ENCODE assay signal across 8 mouse cellular contexts in the genomic region with DNA sequence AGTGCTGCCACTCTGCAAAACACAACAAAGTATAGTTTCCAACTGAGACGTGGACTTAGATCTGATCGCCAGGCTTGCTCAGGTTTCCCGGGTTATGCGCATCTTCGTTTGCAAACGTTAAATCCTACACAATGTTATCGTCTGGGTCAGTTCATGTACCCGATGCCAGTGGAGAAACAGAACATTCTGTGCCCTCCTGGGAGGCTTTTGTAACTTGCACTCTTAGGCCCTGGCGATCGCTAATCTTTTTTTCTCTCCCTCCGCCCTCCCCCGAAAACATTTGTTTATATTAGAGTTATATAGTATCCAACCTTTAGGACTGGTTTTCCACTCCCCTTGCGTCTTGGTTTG. TPM values are rescaled to one million over a fixed set of nuclear protein-coding genes. Genes with fewer than 3 reads are reported as not detected.
A peak's percentile ranks its signal among the peaks of the same experiment; 100 is the strongest.
DNase-seq lines count a peak whose midpoint lies in the region; ATAC-seq lines count a peak whose summit lies in the region.

No protein-coding gene starts in this region.

- H3K9me3 ChIP-seq in kidney, embryonic 16.5 days (ENCODE audit: low read length), result no peaks in the 10 kb centered on the region
- no peaks in the 10 kb centered on the region for H3K9me3 ChIP-seq in forebrain, embryonic 10.5 days
- no peaks in the 10 kb centered on the region for H3K9me3 ChIP-seq in intestine, embryonic 15.5 days
- H3K9me3 ChIP-seq in midbrain, embryonic 16.5 days (replicated peaks; ENCODE audit: control insufficient read depth, low read length, poor library complexity, severe bottlenecking), result no peaks in the 10 kb centered on the region

- peak overlapping the region; percentile 65 for H3K9ac ChIP-seq in kidney, embryonic 16.5 days (replicated peaks; ENCODE audit: low read length)
- H3K9ac ChIP-seq in intestine, embryonic 15.5 days, result no peak overlapping the region
- H3K9ac ChIP-seq in midbrain, embryonic 16.5 days (ENCODE audit: low read depth, low read length), result no peak overlapping the region

- H3K36me3 ChIP-seq in kidney, embryonic 16.5 days (ENCODE audit: insufficient read depth, low read length), result no peaks in the 10 kb centered on the region
- H3K36me3 ChIP-seq in forebrain, embryonic 10.5 days (replicated peaks), result no peaks in the 10 kb centered on the region
- H3K36me3 ChIP-seq in intestine, embryonic 15.5 days, result no peaks in the 10 kb centered on the region
- no peaks in the 10 kb centered on the region for H3K36me3 ChIP-seq in midbrain, embryonic 16.5 days (ENCODE audit: control insufficient read depth, insufficient read depth, low read length)

- no peak for ATAC-seq in kidney, embryonic 16.5 days (ENCODE audit: low FRiP score, low TSS enrichment)
- ATAC-seq in intestine, embryonic 15.5 days, result no peak
- ATAC-seq in midbrain, embryonic 16.5 days, result no peak

- H3K4me2 ChIP-seq in kidney, embryonic 16.5 days (replicated peaks; ENCODE audit: low read depth, low read length), result peak overlapping the region; percentile 67
- peak overlapping the region; percentile 70 for H3K4me2 ChIP-seq in intestine, embryonic 15.5 days (replicated peaks)
- H3K4me2 ChIP-seq in midbrain, embryonic 16.5 days (ENCODE audit: low read length), result peak overlapping the region; percentile 70

- H3K4me3 ChIP-seq in kidney, embryonic 16.5 days (ENCODE audit: low read length), result peak overlapping the region; percentile 47
- peak overlapping the region; percentile 56 for H3K4me3 ChIP-seq in forebrain, embryonic 10.5 days
- H3K4me3 ChIP-seq in intestine, embryonic 15.5 days (replicated peaks), result peak overlapping the region; percentile 54
- H3K4me3 ChIP-seq in midbrain, embryonic 16.5 days (ENCODE audit: low read depth, low read length), result peak overlapping the region; percentile 42

- WGBS in kidney, embryonic 16.5 days, result 9% methylated on average over 13 of the region's 13 CpGs
- WGBS in forebrain, embryonic 10.5 days, result 9% methylated on average over 13 of the region's 13 CpGs
- WGBS in intestine, embryonic 15.5 days, result 5% methylated on average over 13 of the region's 13 CpGs
- 9% methylated on average over 13 of the region's 13 CpGs for WGBS in midbrain, embryonic 16.5 days

- H3K27ac ChIP-seq in kidney, embryonic 16.5 days (ENCODE audit: low read length), result no peak overlapping the region
- no peak overlapping the region for H3K27ac ChIP-seq in forebrain, embryonic 10.5 days
- H3K27ac ChIP-seq in intestine, embryonic 15.5 days, result no peak overlapping the region
- no peak overlapping the region for H3K27ac ChIP-seq in midbrain, embryonic 16.5 days (ENCODE audit: low read length)

- DNase-seq in kidney, adult 8-10 months, result no peak
- no peak for DNase-seq in forebrain, embryonic 10.5 days (ENCODE audit: extremely low spot score, low spot score)
- no peak for DNase-seq in ovary, postnatal 14 days (ENCODE audit: low spot score)
- DNase-seq in urinary bladder, postnatal 14 days (ENCODE audit: low spot score), result no peak
- no peak for DNase-seq in B cell, adult 2 months

- peaks cover 5% of the 10 kb centered on the region; the same call in 1 of the 2 replicates for H3K4me1 ChIP-seq in kidney, embryonic 16.5 days (ENCODE audit: insufficient read depth, low read length)
- peaks cover 35% of the 10 kb centered on the region for H3K4me1 ChIP-seq in forebrain, embryonic 10.5 days
- peaks cover 23% of the 10 kb centered on the region for H3K4me1 ChIP-seq in intestine, embryonic 15.5 days (replicated peaks)
- peaks cover 12% of the 10 kb centered on the region; the same call in 1 of the 2 replicates for H3K4me1 ChIP-seq in midbrain, embryonic 16.5 days (ENCODE audit: control insufficient read depth, insufficient read depth, low read length)

- H3K27me3 ChIP-seq in kidney, embryonic 16.5 days (ENCODE audit: insufficient read depth, low read length), result peaks cover 39% of the 10 kb centered on the region
- H3K27me3 ChIP-seq in forebrain, embryonic 10.5 days (ENCODE audit: poor library complexity, severe bottlenecking), result peaks cover 76% of the 10 kb centered on the region
- peaks cover 23% of the 10 kb centered on the region for H3K27me3 ChIP-seq in intestine, embryonic 15.5 days (replicated peaks)
- peaks cover 41% of the 10 kb centered on the region for H3K27me3 ChIP-seq in midbrain, embryonic 16.5 days (ENCODE audit: control insufficient read depth, insufficient read depth, low read depth, low read length)

RNA-seq across cellular contexts. Expression of a gene that starts 0.4 kb away (rescaled TPM):
- polyA plus RNA-seq in kidney, embryonic 16.5 days (2015; fragmentation: Nextera tagmentation; extraction: Ambion mirVana), result 12.0 and 12.1 TPM in 2 replicates
- 3.5 and 3.6 TPM in 2 replicates for polyA plus RNA-seq in forebrain, embryonic 10.5 days (2016; fragmentation: Nextera tagmentation; extraction: Ambion mirVana)
- 19.6 and 21.7 TPM in 2 replicates for polyA plus RNA-seq in intestine, embryonic 15.5 days (2015; fragmentation: Nextera tagmentation; extraction: Ambion mirVana)
- polyA plus RNA-seq in midbrain, embryonic 16.5 days (2015; fragmentation: Nextera tagmentation; extraction: Ambion mirVana), result 0.67 and 0.79 TPM in 2 replicates
